Mouse (Mus musculus): ENCODE measurements around the gene Zfp385a. TPM values are rescaled to one million over a fixed set of nuclear protein-coding genes. Genes with fewer than 3 reads are reported as not detected.

The Zfp385a gene
- total RNA-seq, 2 experiments from 2014 or later: 62.1 to 70.0 TPM

DNA sequence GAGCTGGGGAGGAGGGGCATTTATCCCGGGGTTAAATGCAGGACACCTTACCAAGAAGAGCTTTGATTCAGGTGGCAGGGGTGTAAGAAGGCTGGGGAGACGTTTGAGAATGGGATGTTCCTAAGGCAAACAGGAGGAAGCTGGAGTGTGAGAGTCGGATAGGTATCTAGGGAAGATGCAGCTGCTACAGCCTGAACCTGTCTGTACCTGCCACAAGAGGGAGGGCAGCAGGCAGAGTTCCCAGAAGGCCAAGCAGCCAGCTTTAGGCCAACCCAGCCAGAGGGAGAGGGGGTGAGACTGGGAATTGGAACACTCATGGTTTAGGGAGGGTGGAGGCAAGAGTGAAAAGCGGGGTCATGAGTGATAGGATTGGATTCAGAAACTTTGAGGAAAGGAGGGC, 893 bp upstream of the Zfp385a start:
- no peak for DNase-seq (ENCODE audit: low spot score in 2 of 2)

DNA sequence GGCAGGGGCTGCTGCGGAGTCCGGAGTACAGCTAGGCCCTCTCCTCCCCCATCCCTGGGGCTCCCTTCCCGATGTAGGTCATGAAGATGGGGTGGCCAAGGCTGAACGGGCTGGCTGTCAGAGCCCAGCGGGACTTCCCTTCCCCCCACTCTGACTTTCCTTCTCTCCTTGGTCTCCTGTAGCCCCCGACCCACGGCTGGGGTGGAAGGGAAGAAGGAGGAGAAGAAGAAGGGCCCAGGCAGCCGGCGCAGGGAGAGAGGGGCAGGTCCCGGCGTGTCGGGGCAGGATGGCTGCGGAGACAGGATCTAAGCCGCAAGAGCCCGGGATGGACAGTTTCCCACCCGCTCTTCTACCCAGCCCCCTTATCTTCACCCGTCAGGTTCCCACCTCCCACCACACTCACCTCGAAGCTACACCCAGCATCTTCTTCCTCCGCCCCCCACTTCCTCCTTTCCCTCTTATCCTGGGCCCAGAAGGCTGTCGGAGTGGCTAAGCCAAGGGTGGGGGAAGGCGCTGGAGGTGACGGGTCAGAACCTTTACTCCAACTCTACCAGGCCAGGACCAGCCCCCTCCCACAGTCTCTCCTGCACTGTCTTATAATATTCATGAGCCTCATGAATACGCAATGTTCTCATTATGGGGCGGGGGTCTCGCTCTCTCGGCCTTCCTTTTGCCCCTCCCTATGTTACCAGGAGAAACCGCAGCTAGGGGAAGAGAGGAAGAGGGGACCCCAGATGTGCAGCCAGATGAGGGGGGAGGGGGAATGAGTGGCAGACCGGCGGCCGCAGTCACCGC, 530 bp downstream of the Zfp385a start:
- DNase-seq (ENCODE audit: low spot score in 2 of 2): peak in 1 of 2 experiments; percentile 16

DNA sequence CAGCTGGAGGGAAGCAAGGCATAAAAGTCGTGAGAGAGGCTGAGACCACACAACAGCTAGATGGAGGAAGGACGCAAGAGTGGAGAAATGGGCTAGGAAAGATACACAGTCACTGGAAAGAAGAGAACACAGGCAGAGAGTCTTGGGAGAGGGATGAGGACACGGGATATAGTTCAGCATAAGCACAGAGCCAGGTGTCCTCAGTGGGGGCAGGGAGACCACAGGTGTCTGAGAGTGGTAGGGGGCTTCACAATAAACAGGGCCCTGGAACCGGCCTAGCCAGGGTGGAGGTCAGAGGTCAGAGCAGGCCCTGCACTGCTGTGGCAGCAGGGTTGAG, 1.1 kb downstream of the Zfp385a start:
- DNase-seq (ENCODE audit: low spot score in 2 of 2): peak in 1 of 2 experiments; percentile 16

DNA sequence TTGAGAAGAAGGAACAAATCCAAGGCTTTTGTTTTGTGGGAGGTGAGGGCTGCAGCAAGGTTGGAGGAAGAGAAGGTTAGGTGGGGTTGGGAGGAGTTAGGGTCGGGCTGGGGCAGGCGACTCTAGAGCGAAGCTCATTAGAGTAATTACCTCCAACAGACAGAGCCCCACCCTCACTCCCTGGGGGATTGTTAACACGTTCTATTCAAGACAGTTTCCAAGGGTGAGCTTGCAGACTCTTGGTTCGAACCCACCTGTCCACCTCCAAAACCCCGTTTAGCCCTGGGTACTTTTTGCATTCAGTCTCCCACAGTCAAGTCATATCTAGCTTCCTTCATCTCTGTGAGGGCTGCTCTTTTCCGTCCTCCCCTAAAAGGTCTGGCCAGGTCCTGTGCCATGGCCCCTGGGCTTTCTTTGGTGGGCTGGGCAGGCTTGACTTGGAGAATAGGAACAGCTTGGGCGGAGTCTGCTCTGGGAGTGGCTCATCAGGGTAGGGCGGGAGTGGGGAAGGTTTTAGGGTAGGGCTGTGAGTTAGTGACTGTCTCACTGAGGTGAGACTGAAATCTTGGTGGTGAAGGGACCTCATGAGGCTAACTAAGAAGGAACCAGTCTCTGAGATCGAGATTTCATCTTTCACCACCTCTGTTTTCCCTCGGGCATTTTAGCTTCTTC, 2.8 kb downstream of the Zfp385a start:
- peak in 1 of 2 experiments; percentile 11 for DNase-seq (ENCODE audit: low spot score in 2 of 2)

DNA sequence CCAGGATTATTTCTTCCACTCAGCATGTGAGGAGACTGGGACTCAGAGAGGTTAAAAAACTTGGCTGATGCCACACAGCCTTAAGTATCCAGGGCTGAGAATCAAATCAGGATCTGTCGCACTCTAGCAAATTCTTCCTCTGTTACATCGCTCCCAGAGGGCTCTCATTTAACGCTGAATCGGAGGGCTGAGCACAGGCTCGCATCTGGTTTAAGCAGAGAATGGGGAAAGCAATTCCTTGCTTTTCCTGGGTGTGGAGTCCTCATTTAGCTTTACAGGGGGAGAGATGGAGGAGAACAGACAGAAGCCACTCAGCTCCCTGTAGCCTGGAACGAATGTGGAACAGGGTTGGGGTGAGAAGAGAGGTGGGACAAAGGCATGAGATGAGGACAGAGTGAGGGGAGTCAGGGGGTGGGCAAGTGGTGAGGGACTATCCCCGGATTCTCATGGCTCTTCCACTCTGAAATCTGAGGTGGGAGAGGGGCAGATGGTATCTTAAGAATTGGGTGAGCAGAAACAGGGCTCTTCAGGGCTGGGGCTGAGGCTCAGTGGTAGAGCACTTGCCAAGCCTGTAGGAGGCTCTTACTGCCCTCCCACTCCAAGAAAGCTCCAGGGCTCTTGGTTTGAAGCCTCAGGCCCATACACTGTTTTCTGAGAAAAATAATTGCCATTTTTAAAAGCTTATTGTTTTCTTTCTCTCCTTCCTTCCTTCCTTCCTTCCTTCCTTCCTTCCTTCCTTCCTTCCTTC, 4.2 kb downstream of the Zfp385a start:
- peak in 1 of 2 experiments; percentile 12 for DNase-seq (ENCODE audit: low spot score in 2 of 2)

DNA sequence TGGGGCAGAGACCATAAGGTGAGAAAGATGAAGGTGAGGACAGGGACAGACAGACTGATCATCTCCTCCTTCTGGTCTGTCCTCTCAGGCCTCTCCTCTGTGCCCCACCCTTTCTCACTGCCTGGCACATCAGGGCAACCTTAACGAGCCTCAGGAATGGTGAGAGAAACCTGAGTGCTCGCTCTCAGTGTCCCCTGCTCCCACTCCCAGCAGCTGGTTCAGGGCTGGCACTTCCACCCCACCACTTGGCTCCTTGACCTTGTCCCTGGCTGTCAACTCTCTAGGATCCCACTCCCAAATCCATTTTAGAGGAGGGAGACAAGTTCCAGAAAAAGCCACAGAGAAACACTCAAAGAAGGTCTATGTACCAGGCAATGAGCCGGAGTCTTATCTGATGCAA, 4.9 kb downstream of the Zfp385a start:
- peak in 1 of 2 experiments; percentile 15 for DNase-seq (ENCODE audit: low spot score in 2 of 2)

DNA sequence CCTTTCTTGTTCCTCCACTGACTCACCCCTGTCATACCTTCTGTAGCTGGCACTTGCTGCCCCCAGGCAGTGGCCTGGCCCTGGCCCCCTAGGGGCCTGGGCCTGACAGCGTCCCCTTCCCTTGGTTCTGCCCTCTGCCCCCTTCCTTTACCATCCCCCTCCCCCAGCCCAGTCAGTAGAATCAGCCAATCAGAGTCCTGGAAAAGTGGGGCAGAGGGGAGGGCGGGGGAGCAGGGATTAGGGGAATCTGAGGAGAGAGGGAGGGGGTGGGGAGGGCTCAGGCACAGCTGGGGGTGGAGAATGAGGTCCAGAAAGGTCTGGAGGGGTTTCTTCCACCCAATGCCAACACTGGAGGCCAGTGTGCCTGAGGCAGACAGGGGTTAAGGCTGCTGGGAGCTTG, 5.7 kb downstream of the Zfp385a start:
- no peak for DNase-seq (ENCODE audit: low spot score in 2 of 2)

DNA sequence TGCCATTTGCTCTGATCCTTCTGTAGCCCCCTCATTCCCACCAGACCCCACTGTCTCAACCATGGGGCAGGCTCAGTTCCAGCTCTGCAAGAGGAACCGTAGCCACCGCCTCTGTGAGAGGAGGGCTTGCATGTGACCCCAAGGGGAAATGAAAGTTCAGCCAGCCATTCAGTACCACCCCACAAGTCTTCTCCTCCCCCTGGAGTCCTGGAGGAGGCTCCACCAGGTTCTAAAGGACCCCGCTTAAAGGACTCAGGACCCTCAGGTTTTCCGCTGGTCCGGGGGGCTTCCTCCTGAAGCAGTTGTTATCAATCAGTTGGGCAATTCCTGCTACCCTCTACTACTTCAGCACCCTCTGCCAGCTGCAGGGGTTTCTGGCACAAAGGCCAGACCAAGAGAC, 6.2 kb downstream of the Zfp385a start:
- no peak for DNase-seq (ENCODE audit: low spot score in 2 of 2)

DNA sequence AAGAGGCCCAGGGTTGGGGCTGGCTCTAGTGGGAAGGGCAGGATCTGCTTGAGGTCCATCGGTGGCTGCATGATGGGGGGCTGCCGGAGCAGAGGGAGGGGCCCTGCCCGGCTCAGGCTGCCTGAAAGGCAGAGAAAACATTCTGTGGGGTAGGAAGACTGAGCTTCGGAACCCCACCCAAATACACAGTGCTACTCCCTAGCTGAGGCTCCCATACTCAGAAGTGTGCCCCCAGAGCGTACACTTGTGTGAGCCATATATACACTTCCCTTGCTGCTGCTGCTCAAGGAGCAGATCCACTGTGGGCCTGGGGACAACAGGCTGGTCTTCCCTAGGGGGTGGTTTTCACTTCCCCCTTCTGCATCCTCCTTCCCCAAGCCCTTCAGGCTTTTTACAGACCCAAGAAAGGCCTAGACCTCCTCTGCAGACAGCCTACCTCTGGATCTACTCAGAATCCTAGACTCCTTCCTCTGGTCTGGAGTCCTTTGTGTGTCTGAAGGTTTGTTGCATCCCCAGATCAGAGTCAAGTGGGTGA, 6.7 kb downstream of the Zfp385a start:
- DNase-seq (ENCODE audit: low spot score in 2 of 2): no peak

DNA sequence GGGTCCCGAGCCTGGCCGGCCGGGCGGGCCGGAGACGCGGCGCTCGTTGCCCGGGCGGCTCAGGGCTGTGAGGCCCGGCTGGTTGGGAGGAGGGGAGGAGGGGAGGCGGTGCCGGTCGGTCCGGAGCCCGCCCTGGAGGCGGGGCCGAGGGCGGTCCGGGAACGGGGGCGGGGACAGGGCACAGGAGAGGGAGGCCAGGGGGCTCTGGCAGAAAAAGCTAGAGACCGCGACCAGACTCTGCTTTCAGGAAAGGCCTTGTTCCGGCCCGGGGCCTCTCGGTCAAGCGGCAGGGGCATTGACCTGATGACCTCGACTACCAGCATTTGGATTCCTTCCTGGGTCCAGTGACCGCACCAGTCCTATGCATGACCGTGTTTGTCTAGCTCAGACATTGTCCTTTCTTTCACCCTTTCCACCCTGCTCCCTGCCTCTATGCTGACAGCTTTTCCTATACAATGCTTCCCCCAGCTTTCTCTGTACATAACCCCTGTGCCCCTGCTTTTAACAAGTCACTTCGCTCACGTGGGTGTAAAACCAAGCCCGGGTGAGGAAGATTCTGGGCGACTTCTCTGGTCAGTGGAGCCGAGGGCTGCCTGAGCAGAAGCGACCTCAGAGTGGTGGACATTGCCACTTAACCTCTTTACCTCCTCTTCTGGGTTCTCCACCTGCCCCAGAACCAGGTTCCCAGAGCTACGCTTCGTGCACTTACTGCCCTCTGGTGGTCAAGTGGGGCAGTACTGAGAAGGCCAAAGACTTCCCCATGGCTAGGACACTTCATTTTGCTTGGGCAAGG, 16.2 kb downstream of the Zfp385a start:
- peak; percentile 84 to 92 for DNase-seq (ENCODE audit: low spot score in 2 of 2)

DNA sequence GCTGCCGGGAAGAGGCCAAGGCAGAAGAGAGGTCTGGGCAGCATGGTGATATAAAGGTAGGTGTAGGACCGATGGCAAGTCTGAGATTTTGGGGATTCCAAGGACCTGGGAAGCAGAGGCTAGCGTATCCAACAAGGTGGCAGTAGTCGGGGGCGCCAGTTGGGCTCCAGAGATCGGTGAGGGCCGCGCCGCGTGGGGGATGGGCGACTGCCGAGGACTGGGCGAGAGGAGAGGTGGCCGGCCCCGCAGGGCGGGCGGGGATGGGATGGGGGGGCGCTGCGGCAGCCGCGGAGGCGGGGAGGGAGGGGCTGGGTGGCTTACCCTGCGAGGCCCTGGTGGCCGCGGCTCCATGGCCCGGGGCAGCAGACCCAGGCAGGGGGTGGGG, 16.8 kb downstream of the Zfp385a start:
- peak in 1 of 2 experiments; percentile 69 for DNase-seq (ENCODE audit: low spot score in 2 of 2)

DNA sequence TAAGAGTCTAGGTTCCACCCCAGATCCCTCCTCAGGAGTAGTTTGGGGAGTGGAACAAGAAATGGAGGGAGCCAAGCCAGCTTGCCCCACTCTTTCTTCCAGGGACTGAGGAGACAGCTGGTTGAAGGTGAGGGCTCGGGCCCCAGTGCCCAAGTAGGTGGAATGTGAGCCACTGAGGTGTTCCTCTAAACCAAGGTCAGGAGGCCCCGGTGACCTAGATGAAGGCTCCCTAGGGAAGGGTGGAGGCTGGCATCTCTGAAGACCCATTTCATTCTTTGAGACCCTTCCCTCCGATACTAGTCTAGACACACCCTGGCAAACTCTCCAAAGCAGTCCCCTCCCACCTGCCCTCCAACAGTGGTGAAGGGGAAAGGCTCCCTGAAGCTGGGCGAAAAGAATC, 17.5 kb downstream of the Zfp385a start:
- DNase-seq (ENCODE audit: low spot score in 2 of 2): no peak

DNA sequence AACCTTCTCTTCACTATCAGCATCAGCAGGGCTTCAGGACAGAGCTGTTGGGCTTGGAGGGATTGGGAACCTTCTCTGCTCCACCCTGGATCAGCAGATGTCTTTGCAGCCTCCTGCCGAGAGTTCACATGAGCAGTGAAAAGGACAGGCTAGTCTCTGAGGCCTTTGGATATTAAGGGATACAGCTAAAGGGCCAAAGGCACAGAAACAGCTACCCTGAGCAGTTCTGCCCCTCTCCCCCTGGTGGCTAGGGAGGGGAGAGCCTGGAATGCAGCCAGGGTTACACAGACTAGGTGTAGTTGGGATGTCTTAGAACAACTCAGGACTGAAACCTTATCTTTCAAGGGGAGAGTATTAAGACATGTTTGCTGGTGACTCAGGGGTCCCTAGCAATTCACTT, 18.8 kb downstream of the Zfp385a start:
- no peak for DNase-seq (ENCODE audit: low spot score in 2 of 2)

DNA sequence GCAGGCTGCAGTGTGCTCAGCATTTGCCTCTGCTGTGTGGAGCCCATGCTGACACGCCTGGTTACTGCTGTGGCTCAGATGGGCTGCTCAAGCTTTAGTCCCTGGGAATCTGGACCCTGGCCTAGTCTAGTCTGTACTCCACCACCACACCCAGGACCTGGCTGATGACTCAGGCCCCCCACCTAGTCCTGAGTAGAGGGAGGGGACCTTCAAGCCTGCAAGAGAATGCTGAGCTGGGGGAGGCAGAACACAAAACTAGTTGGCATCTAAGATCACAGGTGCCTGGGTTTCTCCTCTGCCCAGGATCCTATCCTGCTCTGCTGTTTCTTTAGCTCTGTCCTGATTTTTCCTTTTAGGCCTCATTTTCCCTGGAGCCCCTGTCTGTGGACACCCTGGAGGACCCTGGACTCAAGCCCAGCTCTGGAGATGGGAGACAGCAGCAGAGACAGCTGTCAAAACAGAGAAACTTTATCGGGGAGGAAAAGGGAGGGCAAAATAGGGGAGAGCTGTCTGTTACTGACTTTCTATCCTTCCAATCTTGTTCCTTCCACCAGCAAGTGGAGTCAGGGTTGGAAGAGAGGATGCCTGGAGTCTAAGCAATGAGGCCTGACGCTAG, 21.6 kb downstream of the Zfp385a start:
- DNase-seq (ENCODE audit: low spot score in 2 of 2): no peak

DNA sequence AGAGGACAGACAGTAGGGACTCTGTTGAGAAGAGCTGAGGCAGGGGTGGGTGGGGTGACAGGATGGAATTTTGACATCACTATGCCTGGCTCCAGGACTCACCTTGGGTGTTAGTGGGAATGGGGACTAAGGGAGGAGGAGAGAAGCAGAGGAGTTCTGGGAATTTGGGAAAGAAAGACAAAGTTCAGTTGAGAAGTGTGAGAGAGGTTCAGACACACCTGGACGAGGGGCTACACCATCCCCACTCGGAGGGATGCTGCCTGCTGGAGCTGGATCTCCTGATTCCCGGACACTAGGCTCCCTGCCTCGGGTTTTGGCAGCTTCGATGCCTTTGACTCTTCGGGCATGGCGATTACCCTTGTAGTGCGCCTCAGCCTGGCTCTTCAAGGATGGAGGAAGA, 22.2 kb downstream of the Zfp385a start:
- no peak for DNase-seq (ENCODE audit: low spot score in 2 of 2)

DNA sequence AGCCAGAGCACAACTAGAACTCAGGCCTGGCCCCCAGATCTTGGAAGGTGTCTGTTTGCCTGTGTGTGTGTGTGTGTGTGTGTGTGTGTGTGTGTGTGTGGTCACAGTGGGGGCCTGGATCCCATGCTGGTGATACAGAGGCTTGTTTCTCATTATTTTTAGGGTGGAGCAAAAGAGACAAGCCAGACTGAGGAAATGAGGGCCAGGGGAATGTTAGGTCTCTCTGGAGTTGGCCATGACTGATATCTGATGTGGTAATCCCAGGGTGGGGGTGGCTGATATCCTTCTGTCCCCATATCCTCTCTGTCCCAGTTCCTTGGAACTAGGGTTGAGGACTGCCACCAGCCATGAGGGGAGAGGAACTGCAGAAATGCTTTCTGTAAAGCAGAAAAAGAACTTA, 22.8 kb downstream of the Zfp385a start:
- DNase-seq (ENCODE audit: low spot score in 2 of 2): no peak

DNA sequence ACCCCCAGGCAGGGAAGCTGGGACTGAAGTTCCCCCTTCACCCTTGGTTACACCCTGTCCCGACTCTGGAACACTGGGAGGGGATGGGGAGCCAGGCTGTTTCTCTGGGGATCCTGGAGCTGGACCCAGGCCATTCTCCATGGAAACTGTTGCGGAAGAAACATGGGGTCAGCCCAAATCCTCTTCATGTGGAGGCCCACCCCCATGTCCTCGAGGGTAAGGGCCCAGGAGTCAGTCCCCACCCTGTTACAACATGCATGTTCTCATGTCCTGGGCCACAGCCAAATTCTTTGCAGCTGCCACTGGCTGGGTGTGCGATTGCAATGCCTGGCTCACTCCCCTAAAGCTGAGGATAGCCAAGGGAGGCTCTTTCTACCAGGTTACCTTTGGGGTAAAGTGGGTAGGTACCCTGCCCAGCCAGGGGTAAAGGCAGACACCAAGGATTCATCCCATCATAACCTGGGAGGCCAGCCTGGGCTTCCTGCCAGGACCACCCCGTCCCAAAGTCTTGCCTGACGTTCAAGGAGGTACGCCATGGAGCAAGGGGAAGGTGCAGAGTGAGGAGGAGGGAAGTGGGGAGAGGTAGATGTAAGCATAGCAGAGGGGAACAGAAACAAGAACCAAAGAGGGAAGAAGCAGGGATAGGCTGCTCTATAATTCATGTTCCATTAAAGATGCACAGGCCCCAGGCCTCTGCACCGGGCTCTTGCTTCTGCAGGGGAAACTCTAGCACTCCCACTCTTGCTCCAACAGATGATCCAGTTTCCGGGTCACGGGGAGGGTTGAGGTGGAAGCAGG, 23.7 kb downstream of the Zfp385a start:
- DNase-seq (ENCODE audit: low spot score in 2 of 2): peak; percentile 53 to 69

DNA sequence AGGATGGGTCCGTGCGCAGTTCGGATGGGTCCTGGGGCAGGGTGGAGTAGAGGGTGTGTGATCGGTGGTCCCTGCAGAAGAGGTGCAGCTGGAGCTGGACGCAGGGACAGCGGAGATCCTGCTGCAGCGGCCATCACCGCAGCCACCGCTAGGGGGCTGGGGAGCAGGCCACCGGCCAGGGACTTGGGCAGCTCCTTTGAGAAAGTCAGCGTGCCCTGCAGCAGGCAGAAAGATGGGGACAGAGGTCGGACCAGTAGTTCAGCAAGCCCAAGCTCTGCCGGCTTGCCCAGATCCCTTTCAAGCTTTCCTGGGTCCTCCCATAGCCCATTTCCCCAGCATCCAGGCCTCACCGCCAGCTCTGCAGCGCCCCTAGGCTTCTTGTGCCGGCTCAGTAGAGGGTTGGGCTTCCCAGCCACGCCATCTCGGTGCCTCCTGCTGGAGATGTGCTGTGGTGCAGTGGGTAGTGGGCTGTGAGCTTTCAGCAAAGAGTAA, 24.8 kb downstream of the Zfp385a start:
- DNase-seq (ENCODE audit: low spot score in 2 of 2): peak; percentile 70 to 84

DNA sequence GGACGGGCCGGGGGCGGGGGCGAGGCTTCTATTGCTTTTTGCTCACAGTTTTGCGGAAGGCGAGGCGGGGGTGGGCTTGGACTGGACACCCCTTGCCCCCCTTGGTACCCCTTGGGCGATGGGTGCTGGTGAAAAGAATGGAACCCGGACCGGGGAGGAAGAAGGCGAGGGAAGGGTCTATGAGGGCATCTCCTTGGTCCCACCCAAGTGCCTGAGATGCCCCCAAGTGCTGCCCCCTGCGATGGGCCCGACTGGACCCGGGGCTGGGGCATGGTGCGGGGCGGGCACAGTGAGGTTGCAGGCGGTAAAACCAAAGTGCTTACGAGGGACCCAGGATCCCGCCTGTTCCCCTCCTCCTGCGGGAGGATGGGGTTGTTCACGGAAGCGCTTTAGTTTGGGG, 25.7 kb downstream of the Zfp385a start:
- DNase-seq (ENCODE audit: low spot score in 2 of 2): no peak
